Mouse (Mus musculus): ENCODE measurements around the gene Fkbp4. TPM values are rescaled to one million over a fixed set of nuclear protein-coding genes. Genes with fewer than 3 reads are reported as not detected.

Fkbp4 gene
- 51.2 TPM for polyA plus RNA-seq (2014; fragmentation: Illumina TruSeq; extraction: RNeasy Lipid Tissue Mini Kit (QIAGEN cat#74804); ENCODE audit: low read depth, low replicate concordance)

DNA sequence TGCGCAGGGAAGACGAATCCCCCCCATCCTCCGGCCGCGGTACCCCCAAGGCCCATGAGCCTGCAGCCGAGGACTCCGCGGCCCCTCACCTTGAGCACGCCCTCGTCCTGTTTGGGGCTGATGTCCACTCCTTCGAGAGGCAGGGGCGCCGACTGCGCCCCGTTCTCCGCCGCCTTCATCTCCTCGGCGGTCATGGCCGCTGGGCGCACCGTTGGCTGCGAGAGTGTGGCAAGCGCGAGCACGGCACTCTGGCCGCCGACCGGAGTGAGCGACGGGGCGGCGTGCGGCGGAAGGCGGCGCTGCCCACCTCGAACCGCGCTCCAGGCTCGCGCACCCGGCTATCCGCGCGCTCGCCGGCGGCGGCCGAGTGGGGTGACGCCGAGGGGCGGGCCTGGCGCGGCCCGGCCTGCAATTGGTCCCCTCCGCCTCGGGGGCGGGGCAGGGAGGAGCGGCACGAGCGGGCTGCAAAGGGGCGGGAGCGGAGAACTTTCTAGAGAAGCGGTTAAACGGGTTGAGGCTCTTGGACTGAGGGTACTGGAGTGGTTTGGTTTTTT lies at the start of gene Fkbp4:
Gene Fkbp4 (minus strand): TSS at position 361 of the 554 bp plus-strand sequence.

DNA sequence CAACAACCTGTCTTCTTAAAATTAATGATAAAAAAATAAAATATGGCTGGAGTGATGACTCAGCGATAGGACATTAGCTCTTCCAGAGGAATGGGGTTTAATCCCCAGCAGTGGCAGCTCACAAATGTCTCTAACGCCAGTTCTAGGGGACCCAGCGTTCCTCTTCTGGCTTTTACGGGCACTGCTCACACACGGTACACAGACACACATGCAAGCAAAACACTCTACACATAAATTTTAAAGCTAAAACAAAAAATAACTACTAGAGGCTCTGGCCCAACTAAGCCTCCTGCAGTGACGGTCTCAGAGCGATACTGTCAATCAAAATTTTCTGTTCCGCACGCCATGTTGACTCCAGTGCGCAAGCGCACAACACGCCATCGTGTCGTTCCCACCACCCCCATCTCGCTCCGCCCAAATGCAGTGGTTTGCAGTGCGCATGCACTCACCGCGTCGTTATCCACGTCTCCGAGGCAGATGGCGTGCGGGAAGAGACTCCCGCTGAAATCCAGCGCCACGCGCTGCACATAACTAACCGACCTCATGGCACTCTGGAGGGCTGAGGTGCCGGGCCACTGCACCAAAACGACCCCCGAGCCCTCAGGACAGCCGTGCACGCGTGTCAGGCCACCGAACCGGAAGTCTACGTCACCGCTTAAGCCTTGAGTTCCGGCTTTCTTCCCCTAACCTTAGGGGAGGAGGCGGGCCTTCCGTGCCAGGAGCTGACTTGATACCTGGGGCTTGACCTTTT lies 14.0 kb downstream of the Fkbp4 start, which contains the start of gene Itfg2:
Gene Itfg2 (minus strand): TSS at position 663 of the 751 bp plus-strand sequence.

DNA sequence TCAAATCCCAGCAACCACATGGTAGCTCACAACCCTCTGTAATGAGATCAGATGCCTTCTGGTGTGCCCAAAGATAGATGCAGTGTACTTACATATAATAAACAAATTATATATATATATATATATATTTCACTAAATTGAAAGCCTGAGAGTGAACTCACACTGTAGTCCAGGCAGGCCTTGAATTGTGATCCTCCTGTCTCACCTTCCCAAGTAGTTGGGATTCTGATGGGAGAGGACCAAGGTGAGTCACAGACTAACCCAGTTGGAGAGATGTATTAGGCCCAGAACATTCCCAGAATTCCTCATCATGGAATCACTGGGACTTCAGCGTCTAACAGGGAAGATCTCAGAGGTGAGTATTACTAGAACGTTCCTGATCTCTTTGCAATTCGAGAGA lies 39.5 kb downstream of the Fkbp4 start, which contains the start of gene Nrip2:
Gene Nrip2 (plus strand): TSS at position 301 of the 400 bp plus-strand sequence.

Other genes with a start within 250 kb of the Fkbp4 start
- 0.40 TPM for gene Tead4, start 137.9 kb downstream of the Fkbp4 start, polyA plus RNA-seq (2014; fragmentation: Illumina TruSeq; extraction: RNeasy Lipid Tissue Mini Kit (QIAGEN cat#74804); ENCODE audit: low read depth, low replicate concordance)
- 6.9 TPM for gene Tulp3, start 82.8 kb downstream of the Fkbp4 start, polyA plus RNA-seq (2014; fragmentation: Illumina TruSeq; extraction: RNeasy Lipid Tissue Mini Kit (QIAGEN cat#74804); ENCODE audit: low read depth, low replicate concordance)
- 2.3 TPM for gene Rhno1, start 75.8 kb downstream of the Fkbp4 start, polyA plus RNA-seq (2014; fragmentation: Illumina TruSeq; extraction: RNeasy Lipid Tissue Mini Kit (QIAGEN cat#74804); ENCODE audit: low read depth, low replicate concordance)
- not detected for gene Foxm1, start 75.7 kb downstream of the Fkbp4 start, polyA plus RNA-seq (2014; fragmentation: Illumina TruSeq; extraction: RNeasy Lipid Tissue Mini Kit (QIAGEN cat#74804); ENCODE audit: low read depth, low replicate concordance)
- not detected for gene Tex52, start 63.2 kb downstream of the Fkbp4 start, polyA plus RNA-seq (2014; fragmentation: Illumina TruSeq; extraction: RNeasy Lipid Tissue Mini Kit (QIAGEN cat#74804); ENCODE audit: low read depth, low replicate concordance)
- gene Gm44596, start 63.2 kb downstream of the Fkbp4 start, polyA plus RNA-seq (2014; fragmentation: Illumina TruSeq; extraction: RNeasy Lipid Tissue Mini Kit (QIAGEN cat#74804); ENCODE audit: low read depth, low replicate concordance): not detected
- gene Nrip2, start 39.4 kb downstream of the Fkbp4 start, polyA plus RNA-seq (2014; fragmentation: Illumina TruSeq; extraction: RNeasy Lipid Tissue Mini Kit (QIAGEN cat#74804); ENCODE audit: low read depth, low replicate concordance): 1.9 TPM
- 3.2 TPM for gene Itfg2, start 13.7 kb downstream of the Fkbp4 start, polyA plus RNA-seq (2014; fragmentation: Illumina TruSeq; extraction: RNeasy Lipid Tissue Mini Kit (QIAGEN cat#74804); ENCODE audit: low read depth, low replicate concordance)
- gene Pzp, start 88.0 kb upstream of the Fkbp4 start, polyA plus RNA-seq (2014; fragmentation: Illumina TruSeq; extraction: RNeasy Lipid Tissue Mini Kit (QIAGEN cat#74804); ENCODE audit: low read depth, low replicate concordance): 0.69 TPM
- not detected for gene A2ml1, start 142.9 kb upstream of the Fkbp4 start, polyA plus RNA-seq (2014; fragmentation: Illumina TruSeq; extraction: RNeasy Lipid Tissue Mini Kit (QIAGEN cat#74804); ENCODE audit: low read depth, low replicate concordance)
- not detected for gene Klrb1a, start 184.9 kb upstream of the Fkbp4 start, polyA plus RNA-seq (2014; fragmentation: Illumina TruSeq; extraction: RNeasy Lipid Tissue Mini Kit (QIAGEN cat#74804); ENCODE audit: low read depth, low replicate concordance)
- 152 TPM for gene Clec2h, start 223.7 kb upstream of the Fkbp4 start, polyA plus RNA-seq (2014; fragmentation: Illumina TruSeq; extraction: RNeasy Lipid Tissue Mini Kit (QIAGEN cat#74804); ENCODE audit: low read depth, low replicate concordance)

Data from kidney, adult 10 weeks (tissue).